Mouse (Mus musculus): ENCODE data around the gene Armc10.

DNA sequence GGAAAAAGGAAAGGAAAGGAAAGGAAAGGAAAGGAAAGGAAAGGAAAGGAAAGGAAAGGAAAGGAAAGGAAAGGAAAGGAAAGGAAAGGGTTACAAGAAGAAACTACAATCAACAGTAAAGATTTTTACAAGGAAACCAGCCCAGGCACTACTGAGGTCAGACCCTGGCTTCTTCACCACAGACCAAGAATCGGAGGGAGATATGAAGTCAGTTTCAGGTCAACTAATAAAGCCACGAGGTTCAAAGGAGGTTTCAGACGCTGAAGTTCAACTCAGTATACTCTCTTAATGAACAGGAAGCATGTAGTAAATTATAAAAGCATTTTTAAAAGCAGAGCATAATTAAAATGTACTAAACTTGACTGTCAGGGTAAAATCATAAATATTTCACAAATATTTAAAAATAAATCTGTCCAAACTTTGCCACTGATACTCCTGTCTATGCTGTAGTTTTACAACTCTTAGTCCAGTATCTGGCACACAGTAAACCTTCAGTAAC, 47.8 kb downstream of the Armc10 start:
- TF ChIP-seq CTCF (IDR thresholded peaks at IDR 0.05; ENCODE audit: low read depth, low read length) (no peak), POLR2A (IDR thresholded peaks at IDR 0.05; ENCODE audit: extremely low read depth, insufficient read depth, low read length) (no peak)

Data from liver, adult 2 months (tissue).